Mouse (Mus musculus): ENCODE measurements around the gene C2.
"Not testable (repeated sequence)": the region's sequence is repeated elsewhere in the genome, so short reads cannot be mapped to it uniquely, and the experiment has no call there.

Gene C2

GRCm38 (mm10) chr17:34830776-34831175 lies 67.3 kb downstream of the C2 start:
- DNase-seq (ENCODE audit: low spot score), result not testable (repeated sequence)

GRCm38 (mm10) chr17:34814818-34815370 lies 83.2 kb downstream of the C2 start:
- DNase-seq (ENCODE audit: low spot score), result no peak

GRCm38 (mm10) chr17:34813747-34814146 lies 84.3 kb downstream of the C2 start:
- DNase-seq (ENCODE audit: low spot score), result peak; percentile 32

All from urinary bladder, postnatal 25 days (tissue).